Mouse (Mus musculus) ES-E14 (cell line): Measurements from ENCODE around the gene Mllt3.

Experiments used
- CHD2 ChIP-seq: IDR thresholded peaks from 2 replicates; pipeline ENCODE4 v1.6.1; 2014; ENCODE audit warnings: mild to moderate bottlenecking, low read depth, low read length, inconsistent platforms
- HCFC1 ChIP-seq: IDR thresholded peaks from 2 replicates; pipeline ENCODE4 v1.6.1; 2012; ENCODE audit warnings: low read length, inconsistent platforms, borderline replicate concordance; ENCODE audit not compliant: insufficient read depth
- ZC3H11A ChIP-seq: IDR thresholded peaks from 2 replicates; pipeline ENCODE4 v1.6.1; 2012; ENCODE audit warnings: low read depth, mild to moderate bottlenecking, inconsistent platforms, low read length, borderline replicate concordance
- ZNF384 ChIP-seq: IDR thresholded peaks from 2 replicates; pipeline ENCODE4 v1.6.1; 2012; ENCODE audit warnings: low read depth, low read length, inconsistent platforms

DNA sequence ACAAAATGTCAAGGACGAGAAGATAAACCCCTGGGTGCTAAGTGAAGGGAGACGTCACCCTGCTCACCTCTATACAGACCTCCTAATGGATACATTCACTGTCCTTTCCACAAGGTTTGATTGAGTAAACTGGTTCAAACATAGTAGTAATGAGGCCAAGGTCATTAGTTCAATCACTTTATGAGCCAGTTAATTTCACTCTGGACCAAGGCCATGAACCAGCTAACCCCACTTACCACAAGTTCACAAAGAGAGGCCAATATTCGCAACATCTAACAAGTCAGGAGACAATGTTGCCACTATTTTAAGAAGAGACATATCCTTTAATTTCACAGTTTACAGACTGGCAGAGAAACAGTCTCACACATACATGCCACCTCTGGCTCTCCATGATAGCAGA is 238.9 kb downstream of the Mllt3 start:
- TF ChIP-seq ZNF384 = no peak
- no peak for TF ChIP-seq HCFC1
- TF ChIP-seq CHD2 = no peak
- TF ChIP-seq ZC3H11A = no peak
